Mouse (Mus musculus): ENCODE data around the gene Mpzl1. TPM values are rescaled to one million over a fixed set of nuclear protein-coding genes. Genes with fewer than 3 reads are reported as not detected.

Mpzl1 gene
- polyA plus RNA-seq, 1 experiment from 2014 or later = 150 TPM

DNA sequence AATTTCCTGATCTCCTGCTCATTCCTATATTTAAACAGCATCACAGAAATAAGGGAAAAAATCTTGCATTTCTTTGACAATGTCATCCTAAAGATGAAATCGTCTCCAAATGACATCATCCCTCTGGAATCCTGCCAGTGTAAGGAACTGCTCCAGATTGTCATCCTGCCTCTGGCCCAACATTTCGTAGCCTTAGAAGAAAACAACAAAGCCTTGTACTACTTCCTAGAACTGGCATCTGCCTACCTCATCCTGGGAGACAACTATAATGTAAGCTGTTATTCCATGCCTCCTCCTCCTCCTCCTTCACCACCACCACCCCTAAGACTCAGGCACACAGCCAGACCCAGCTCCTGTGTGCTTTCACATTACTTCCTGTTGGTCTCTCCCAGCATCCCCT is 77.6 kb downstream of the Mpzl1 start:
- H3K4me1 ChIP-seq (replicated peaks; ENCODE audit: control insufficient read depth, insufficient read depth, low read length) = no peaks in the 10 kb centered on the region
- WGBS = 76% methylated on average over 2 of the region's 2 CpGs
- H3K9ac ChIP-seq (ENCODE audit: low read depth, low read length) = no peak overlapping the region
- H3K27me3 ChIP-seq (ENCODE audit: control insufficient read depth, insufficient read depth, low read length) = no peaks in the 10 kb centered on the region
- DNase-seq (ENCODE audit: low spot score) (no peak), ATAC-seq (ENCODE audit: low FRiP score) (no peak)
- H3K36me3 ChIP-seq (ENCODE audit: control insufficient read depth, insufficient read depth, low read length) = no peaks in the 10 kb centered on the region
- H3K4me2 ChIP-seq (replicated peaks; ENCODE audit: low read depth, low read length) = no peak overlapping the region
- no peak overlapping the region for H3K4me3 ChIP-seq (ENCODE audit: low read depth, low read length)
- H3K9me3 ChIP-seq (ENCODE audit: control insufficient read depth, low read length) = no peaks in the 10 kb centered on the region
- no peak overlapping the region for H3K27ac ChIP-seq (ENCODE audit: low read depth, low read length)

Other genes starting within 250 kb of the Mpzl1 start
- gene Dcaf6, start 174.1 kb downstream of the Mpzl1 start, polyA plus RNA-seq (2014; fragmentation: Nextera tagmentation; extraction: Ambion mirVana) = 11.8 and 11.9 TPM in 2 replicates
- 127 and 129 TPM in 2 replicates for gene Mpc2, start 173.9 kb downstream of the Mpzl1 start, polyA plus RNA-seq (2014; fragmentation: Nextera tagmentation; extraction: Ambion mirVana)
- 0.04 and 0.15 TPM in 2 replicates for gene Adcy10, start 149.4 kb downstream of the Mpzl1 start, polyA plus RNA-seq (2014; fragmentation: Nextera tagmentation; extraction: Ambion mirVana)
- gene Rcsd1, start 75.2 kb upstream of the Mpzl1 start, polyA plus RNA-seq (2014; fragmentation: Nextera tagmentation; extraction: Ambion mirVana) = 8.5 and 9.4 TPM in 2 replicates
- gene Creg1, start 129.2 kb upstream of the Mpzl1 start, polyA plus RNA-seq (2014; fragmentation: Nextera tagmentation; extraction: Ambion mirVana) = 38.1 and 38.2 TPM in 2 replicates
- 0.88 and 1.3 TPM in 2 replicates for gene Cd247, start 154.1 kb upstream of the Mpzl1 start, polyA plus RNA-seq (2014; fragmentation: Nextera tagmentation; extraction: Ambion mirVana)